Comparison of ENCODE assay signal across 8 mouse cellular contexts in the genomic region with DNA sequence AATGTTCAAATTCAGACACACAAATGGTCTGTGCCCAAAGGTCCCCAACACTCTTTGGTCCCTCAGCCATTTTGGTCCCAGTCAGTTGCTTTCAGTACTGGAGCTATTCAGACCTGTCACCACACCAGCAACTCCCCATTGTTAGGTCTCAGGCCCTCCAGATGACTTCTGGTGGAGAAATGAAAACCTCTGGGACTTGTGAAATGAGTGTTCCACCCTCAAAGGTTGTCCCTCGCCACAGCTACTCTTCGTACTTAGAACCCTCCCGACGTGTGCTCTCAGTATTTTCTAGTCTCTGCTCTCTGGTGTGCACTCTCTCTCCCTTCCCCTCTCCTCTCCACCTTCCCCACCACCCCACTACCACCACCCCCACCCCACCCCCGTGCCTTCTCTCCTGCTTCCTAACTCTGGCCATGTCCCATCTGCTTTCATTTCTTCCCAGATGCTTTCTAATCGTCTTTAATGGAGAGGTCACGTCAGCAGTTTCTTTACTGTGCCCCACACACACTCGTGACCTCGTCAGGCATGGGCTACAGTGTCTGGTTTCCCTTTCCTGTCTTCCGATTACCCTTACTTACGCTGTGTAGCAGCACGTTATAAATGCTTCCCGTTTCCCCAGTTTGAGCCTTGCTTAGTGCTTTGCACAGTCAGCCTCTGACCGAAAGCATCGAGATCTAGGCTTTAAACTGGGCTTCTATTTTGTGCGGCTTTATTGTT. TPM values are rescaled to one million over a fixed set of nuclear protein-coding genes. Genes with fewer than 3 reads are reported as not detected.
DNase-seq lines count a peak whose midpoint lies in the region; ATAC-seq and TF ChIP-seq lines count a peak whose summit lies in the region.

No protein-coding gene starts in this region.

- no peaks in the 10 kb centered on the region for H3K4me1 ChIP-seq in hindbrain, embryonic 11.5 days (replicated peaks; ENCODE audit: control insufficient read depth, insufficient read depth, low read length)
- peaks cover 15% of the 10 kb centered on the region for H3K4me1 ChIP-seq in hindbrain, embryonic 13.5 days (replicated peaks)
- peaks cover 43% of the 10 kb centered on the region for H3K4me1 ChIP-seq in E14TG2a.4 (replicated peaks; ENCODE audit: low read depth, low read length)

- intact Hi-C loops in left cerebral cortex, postnatal 25 days (cut with DNase I), result no loop called here

- no peaks in the 10 kb centered on the region for H3K27me3 ChIP-seq in hindbrain, embryonic 11.5 days (ENCODE audit: control insufficient read depth, insufficient read depth, low read length)
- no peaks in the 10 kb centered on the region for H3K27me3 ChIP-seq in hindbrain, embryonic 13.5 days
- H3K27me3 ChIP-seq in E14TG2a.4 (ENCODE audit: insufficient read depth, low read length), result no peaks in the 10 kb centered on the region

- no peak overlapping the region for H3K9ac ChIP-seq in hindbrain, embryonic 11.5 days (ENCODE audit: low read depth, low read length)
- no peak overlapping the region for H3K9ac ChIP-seq in hindbrain, embryonic 13.5 days

- DNase-seq in hindbrain, embryonic 11.5 days (ENCODE audit: low spot score), result peak; percentile 19
- DNase-seq in induced T-regulatory cell, adult 2 months (ENCODE audit: low read depth), result peak; percentile 57
- no peak for DNase-seq in urinary bladder, postnatal 14 days (ENCODE audit: low spot score)
- DNase-seq in left cerebral cortex, postnatal 25 days (ENCODE audit: low spot score in 2 of 2), result no peak
- DNase-seq in layer of hippocampus, adult 11-12 months (ENCODE audit: low spot score), result no peak

- no peak overlapping the region for H3K4me2 ChIP-seq in hindbrain, embryonic 11.5 days (replicated peaks; ENCODE audit: low read depth, low read length)
- H3K4me2 ChIP-seq in hindbrain, embryonic 13.5 days, result no peak overlapping the region

- no peaks in the 10 kb centered on the region for H3K79me2 ChIP-seq in macrophage (ENCODE audit: inconsistent target)

- H3K27ac ChIP-seq in hindbrain, embryonic 11.5 days (ENCODE audit: low read depth, low read length), result no peak overlapping the region
- no peak overlapping the region for H3K27ac ChIP-seq in hindbrain, embryonic 13.5 days
- H3K27ac ChIP-seq in macrophage, result peak overlapping the region; percentile 98

- WGBS in hindbrain, embryonic 11.5 days, result 58% methylated on average over 16 of the region's 16 CpGs
- WGBS in hindbrain, embryonic 13.5 days, result 64% methylated on average over 16 of the region's 16 CpGs
- WGBS in macrophage (ENCODE audit: missing documents), result 9% methylated on average over 15 of the region's 16 CpGs

- TF ChIP-seq CTCF in E14TG2a.4 (conservative IDR thresholded peaks at IDR 0.05; ENCODE audit: low read length), result no peak

- ATAC-seq in hindbrain, embryonic 11.5 days (ENCODE audit: low FRiP score), result no peak
- no peak for ATAC-seq in hindbrain, embryonic 13.5 days (ENCODE audit: low FRiP score)

- H3K4me3 ChIP-seq in hindbrain, embryonic 11.5 days (ENCODE audit: low read depth, low read length), result no peak overlapping the region
- H3K4me3 ChIP-seq in hindbrain, embryonic 13.5 days, result no peak overlapping the region
- H3K4me3 ChIP-seq in E14TG2a.4 (replicated peaks; ENCODE audit: low read length) (peak overlapping the region; percentile 41; the same call in 1 of the 2 replicates), macrophage (ENCODE audit: inconsistent target) (no peak overlapping the region; the same call in 1 of the 2 replicates)

- no peaks in the 10 kb centered on the region for H3K36me3 ChIP-seq in hindbrain, embryonic 11.5 days (ENCODE audit: control insufficient read depth, insufficient read depth, low read length)
- peaks cover 27% of the 10 kb centered on the region for H3K36me3 ChIP-seq in hindbrain, embryonic 13.5 days
- H3K36me3 ChIP-seq in E14TG2a.4 (ENCODE audit: insufficient read depth, low read length) (peaks cover 28% of the 10 kb centered on the region), macrophage (ENCODE audit: inconsistent target) (peaks cover 17% of the 10 kb centered on the region; the same call in 1 of the 2 replicates)

- H3K9me3 ChIP-seq in hindbrain, embryonic 11.5 days (ENCODE audit: control insufficient read depth, low read length), result no peaks in the 10 kb centered on the region
- no peaks in the 10 kb centered on the region for H3K9me3 ChIP-seq in hindbrain, embryonic 13.5 days
- no peaks in the 10 kb centered on the region for H3K9me3 ChIP-seq in E14TG2a.4 (ENCODE audit: low read length)

RNA-seq across cellular contexts. Expression of gene Psmd7, which starts 27.3 kb away (rescaled TPM):
- polyA plus RNA-seq in hindbrain, embryonic 11.5 days (2014; fragmentation: Nextera tagmentation; extraction: Ambion mirVana), result 321 and 323 TPM in 2 replicates
- polyA plus RNA-seq in hindbrain, embryonic 13.5 days (2015; fragmentation: Nextera tagmentation; extraction: Ambion mirVana), result 248 and 256 TPM in 2 replicates
- total RNA-seq in macrophage (2018; cell fraction: chromatin; rRNA removed), result 10 to 100 TPM; 19.3 to 88.3 (median 53.7) TPM
- total RNA-seq in macrophage (2018; cell fraction: cytosol; rRNA removed), result 100 to 1,000 TPM in 7 of 26 experiments, 10 to 100 TPM in 19; 56.4 to 127 (median 79.5) TPM
- 100 to 1,000 TPM in 1 of 26 experiments, 10 to 100 TPM in 25; 31.0 to 101 (median 68.6) TPM for total RNA-seq in macrophage (2018; cell fraction: nucleus; rRNA removed)
- 73.0 to 118 TPM (median 117 TPM) in 3 replicates for polyA plus RNA-seq in macrophage (2018)
- 100 to 1,000 TPM; 107 TPM for total RNA-seq in left cerebral cortex, postnatal 25 days (2021)

Comparison
In these comparisons a context has a peak if more than half of its experiments do, and no peak if none do; other contexts are left out.
1. DNase-seq: peak in hindbrain, embryonic 11.5 days (single experiment) and induced T-regulatory cell, adult 2 months (single experiment); none in urinary bladder, postnatal 14 days (single experiment), left cerebral cortex, postnatal 25 days (0 of 2) and layer of hippocampus, adult 11-12 months (single experiment).